8 mouse cellular contexts compared by ENCODE assay signal in the genomic region with DNA sequence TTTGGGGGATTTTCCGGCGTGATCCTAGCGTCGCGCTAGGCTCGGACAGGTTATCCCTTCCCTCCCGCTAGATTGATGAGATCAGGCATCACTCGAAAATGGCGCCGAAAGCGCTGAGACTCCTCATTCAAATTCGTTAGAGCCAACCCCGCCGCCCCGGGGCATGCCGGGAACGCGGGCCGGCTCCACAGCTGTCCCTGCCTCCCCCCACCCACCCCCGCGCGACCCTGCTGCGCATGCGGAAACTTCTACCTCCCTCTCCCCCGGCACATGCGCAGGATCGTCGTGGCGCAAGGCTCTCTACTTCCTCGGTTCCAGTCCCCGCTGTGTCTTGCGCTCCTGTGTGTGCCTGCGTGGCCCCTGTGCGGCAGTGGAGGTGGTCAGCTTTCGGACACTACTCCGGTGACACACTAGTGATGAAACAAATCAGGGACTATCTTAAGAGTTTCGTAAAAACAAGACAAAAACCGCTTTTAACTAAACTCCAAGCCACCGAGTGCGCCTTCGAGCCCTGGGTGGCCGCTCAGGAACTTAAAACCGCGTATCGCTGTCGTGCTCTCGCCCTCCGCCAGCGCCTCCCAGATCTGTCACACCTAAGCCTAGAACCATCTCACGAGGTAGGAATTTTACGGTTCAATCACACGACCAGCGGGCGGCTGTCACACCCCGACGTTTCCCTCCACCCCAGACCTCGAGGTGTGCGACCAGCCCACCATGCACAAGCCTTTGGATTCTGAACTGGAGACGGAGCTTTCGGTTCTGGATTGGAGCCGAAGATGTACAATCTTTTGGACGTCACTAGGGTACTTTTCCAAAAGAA. TPM values are rescaled to one million over a fixed set of nuclear protein-coding genes. Genes with fewer than 3 reads are reported as not detected.
DNase-seq lines count a peak whose midpoint lies in the region; ATAC-seq and TF ChIP-seq lines count a peak whose summit lies in the region.

No protein-coding gene starts in this region.

- peak; percentile 99 for DNase-seq in brain, embryonic 14.5 days (ENCODE audit: low read depth)
- DNase-seq in kidney, postnatal 0 days (ENCODE audit: low spot score), result peak; percentile 98
- DNase-seq in liver, embryonic 11.5 days (ENCODE audit: low spot score), result peak; percentile 98
- peak; percentile 99 for DNase-seq in naive thymus-derived CD4-positive, alpha-beta T cell, adult 2 months (ENCODE audit: low read depth)

- H3K4me1 ChIP-seq in erythroblast, embryonic 14.5 days (ENCODE audit: control insufficient read depth), result peaks cover 58% of the 10 kb centered on the region
- peaks cover 8% of the 10 kb centered on the region for H3K4me1 ChIP-seq in heart, embryonic 12.5 days (replicated peaks)
- no peaks in the 10 kb centered on the region for H3K4me1 ChIP-seq in kidney, postnatal 0 days (replicated peaks; ENCODE audit: insufficient read depth, low read length)
- peaks cover 13% of the 10 kb centered on the region for H3K4me1 ChIP-seq in liver, embryonic 11.5 days (replicated peaks; ENCODE audit: control insufficient read depth, insufficient read depth, low read length)
- no peaks in the 10 kb centered on the region for H3K4me1 ChIP-seq in stomach, embryonic 14.5 days (ENCODE audit: control insufficient read depth, insufficient read depth, low read length)

- no peaks in the 10 kb centered on the region for H3K36me3 ChIP-seq in C2C12 (ENCODE audit: control insufficient read depth, insufficient read depth)
- H3K36me3 ChIP-seq in erythroblast, embryonic 14.5 days (ENCODE audit: control insufficient read depth), result peaks cover 58% of the 10 kb centered on the region
- H3K36me3 ChIP-seq in heart, embryonic 12.5 days, result no peaks in the 10 kb centered on the region
- no peaks in the 10 kb centered on the region for H3K36me3 ChIP-seq in kidney, postnatal 0 days (ENCODE audit: insufficient read depth, low read length)
- H3K36me3 ChIP-seq in liver, embryonic 11.5 days (ENCODE audit: control insufficient read depth, insufficient read depth, low read length), result no peaks in the 10 kb centered on the region
- no peaks in the 10 kb centered on the region for H3K36me3 ChIP-seq in stomach, embryonic 14.5 days (ENCODE audit: control insufficient read depth, insufficient read depth, low read length)

- peak; percentile 43; the same call in 1 of the 2 replicates for TF ChIP-seq POLR2A in brain, embryonic 14.5 days (IDR thresholded peaks at IDR 0.05; ENCODE audit: borderline replicate concordance, extremely low read depth, insufficient read depth, insufficient read length, poor library complexity, severe bottlenecking)

- H3K9me3 ChIP-seq in erythroblast, embryonic 14.5 days (ENCODE audit: control insufficient read depth, low read length), result no peaks in the 10 kb centered on the region
- H3K9me3 ChIP-seq in heart, embryonic 12.5 days (replicated peaks), result no peaks in the 10 kb centered on the region
- H3K9me3 ChIP-seq in kidney, postnatal 0 days (replicated peaks; ENCODE audit: low read length), result no peaks in the 10 kb centered on the region
- no peaks in the 10 kb centered on the region for H3K9me3 ChIP-seq in liver, embryonic 11.5 days (ENCODE audit: control insufficient read depth, low read length)
- no peaks in the 10 kb centered on the region for H3K9me3 ChIP-seq in stomach, embryonic 14.5 days (ENCODE audit: control insufficient read depth, low read depth, low read length)

- H3K79me3 ChIP-seq in C2C12 (ENCODE audit: low read depth), result peaks cover 44% of the 10 kb centered on the region

- H3K4me3 ChIP-seq in C2C12 (ENCODE audit: insufficient read depth, poor library complexity, severe bottlenecking), result peak overlapping the region; percentile 84
- H3K4me3 ChIP-seq in erythroblast, embryonic 14.5 days (replicated peaks), result peak overlapping the region; percentile 79
- H3K4me3 ChIP-seq in heart, embryonic 12.5 days, result peak overlapping the region; percentile 97
- H3K4me3 ChIP-seq in kidney, postnatal 0 days (replicated peaks; ENCODE audit: low read depth, low read length), result peak overlapping the region; percentile 81
- peak overlapping the region; percentile 77 for H3K4me3 ChIP-seq in liver, embryonic 11.5 days (ENCODE audit: low read depth, low read length)
- peak overlapping the region; percentile 87 for H3K4me3 ChIP-seq in stomach, embryonic 14.5 days (ENCODE audit: low read depth, low read length)

- peak; percentile 92 for ATAC-seq in heart, embryonic 12.5 days (ENCODE audit: insufficient number of reproducible peaks, low FRiP score)
- peak; percentile 94 for ATAC-seq in kidney, postnatal 0 days (replicated peaks; ENCODE audit: low FRiP score, low read depth)
- ATAC-seq in liver, embryonic 11.5 days (replicated peaks; ENCODE audit: low FRiP score), result peak; percentile 90
- ATAC-seq in stomach, embryonic 14.5 days (ENCODE audit: insufficient number of reproducible peaks, insufficient read depth, low FRiP score, low read depth), result peak; percentile 96

- 1% methylated on average over 62 of the region's 62 CpGs for WGBS in heart, embryonic 12.5 days
- WGBS in kidney, postnatal 0 days, result 1% methylated on average over 62 of the region's 62 CpGs
- WGBS in liver, embryonic 11.5 days, result 2% methylated on average over 62 of the region's 62 CpGs
- 2% methylated on average over 62 of the region's 62 CpGs for WGBS in stomach, embryonic 14.5 days

- H3ac ChIP-seq in C2C12 (ENCODE audit: control insufficient read depth, insufficient read length, low read depth), result peak overlapping the region; percentile 93

- H3K79me2 ChIP-seq in C2C12 (ENCODE audit: control insufficient read depth, insufficient read depth), result peaks cover 63% of the 10 kb centered on the region

- H3K4me2 ChIP-seq in heart, embryonic 12.5 days, result peak overlapping the region; percentile 94
- H3K4me2 ChIP-seq in kidney, postnatal 0 days (ENCODE audit: low read length), result peak overlapping the region; percentile 65
- H3K4me2 ChIP-seq in liver, embryonic 11.5 days, result peak overlapping the region; percentile 64
- peak overlapping the region; percentile 49 for H3K4me2 ChIP-seq in stomach, embryonic 14.5 days (replicated peaks; ENCODE audit: low read depth, low read length)

- no peaks in the 10 kb centered on the region for H3K27me3 ChIP-seq in C2C12 (ENCODE audit: control insufficient read depth, insufficient read depth, insufficient read length)
- H3K27me3 ChIP-seq in erythroblast, embryonic 14.5 days (ENCODE audit: control insufficient read depth), result no peaks in the 10 kb centered on the region
- no peaks in the 10 kb centered on the region for H3K27me3 ChIP-seq in heart, embryonic 12.5 days (replicated peaks)
- no peaks in the 10 kb centered on the region for H3K27me3 ChIP-seq in kidney, postnatal 0 days (ENCODE audit: insufficient read depth, low read length)
- H3K27me3 ChIP-seq in liver, embryonic 11.5 days (replicated peaks; ENCODE audit: control insufficient read depth, insufficient read depth, low read length), result no peaks in the 10 kb centered on the region
- no peaks in the 10 kb centered on the region for H3K27me3 ChIP-seq in stomach, embryonic 14.5 days (ENCODE audit: control insufficient read depth, insufficient read depth, low read length)

- no peak for TF ChIP-seq CTCF in C2C12 (IDR thresholded peaks at IDR 0.05; ENCODE audit: control insufficient read depth, insufficient read depth, insufficient read length)
- no peak for TF ChIP-seq CTCF in brain, embryonic 14.5 days (IDR thresholded peaks at IDR 0.05; ENCODE audit: borderline replicate concordance, extremely low read depth, insufficient read depth, insufficient read length)
- TF ChIP-seq CTCF in kidney, postnatal 0 days (IDR thresholded peaks at IDR 0.05; ENCODE audit: low read depth), result no peak

- peak overlapping the region; percentile 99 for H3K27ac ChIP-seq in heart, embryonic 12.5 days (ENCODE audit: poor library complexity, severe bottlenecking)
- H3K27ac ChIP-seq in kidney, postnatal 0 days, result peak overlapping the region; percentile 97
- H3K27ac ChIP-seq in liver, embryonic 11.5 days (ENCODE audit: low read depth, low read length), result peak overlapping the region; percentile 99
- peak overlapping the region; percentile 96 for H3K27ac ChIP-seq in stomach, embryonic 14.5 days (ENCODE audit: low read length)

- peak overlapping the region; percentile 99 for H3K9ac ChIP-seq in heart, embryonic 12.5 days
- H3K9ac ChIP-seq in kidney, postnatal 0 days (ENCODE audit: low read depth, low read length), result peak overlapping the region; percentile 89
- H3K9ac ChIP-seq in liver, embryonic 11.5 days (ENCODE audit: low read depth, low read length), result peak overlapping the region; percentile 96
- peak overlapping the region; percentile 95 for H3K9ac ChIP-seq in stomach, embryonic 14.5 days (replicated peaks; ENCODE audit: low read depth, low read length)

TF ChIP-seq in C2C12, 6 proteins besides CTCF, POLR2A, EP300 and RAD21:
- TF ChIP-seq MAX (IDR thresholded peaks at IDR 0.05) (peak; percentile 78), FOSL1 (IDR thresholded peaks at IDR 0.05; ENCODE audit: insufficient read depth, low read length, poor library complexity, severe bottlenecking) (no peak)

RNA-seq across cellular contexts. Expression of a gene that starts 41.6 kb away (rescaled TPM):
- polyA plus RNA-seq in C2C12 (2012; fragmentation: generic; extraction: Trizol), result 0.09 TPM
- 2.1 and 2.6 TPM in 2 replicates for polyA plus RNA-seq in brain, embryonic 14.5 days (2012; rRNA removed)
- not detected in 2 replicates for polyA plus RNA-seq in erythroblast, embryonic 14.5 days (2012)
- polyA plus RNA-seq in heart, embryonic 12.5 days (2016; fragmentation: Nextera tagmentation; extraction: Ambion mirVana), result 0.40 and 0.55 TPM in 2 replicates
- 0.50 and 0.58 TPM in 2 replicates for polyA plus RNA-seq in kidney, postnatal 0 days (2015; fragmentation: Nextera tagmentation; extraction: Ambion mirVana)
- polyA plus RNA-seq in liver, embryonic 11.5 days (2014; fragmentation: Nextera tagmentation; extraction: Ambion mirVana), result 0.55 and 0.61 TPM in 2 replicates
- polyA plus RNA-seq in stomach, embryonic 14.5 days (2014; fragmentation: Nextera tagmentation; extraction: Ambion mirVana), result 1.4 and 1.8 TPM in 2 replicates

RNA-seq across cellular contexts. Expression of a gene that starts 50.8 kb away (rescaled TPM):
- polyA plus RNA-seq in C2C12 (2012; fragmentation: generic; extraction: Trizol), result 2.9 TPM
- polyA plus RNA-seq in brain, embryonic 14.5 days (2012; rRNA removed), result 27.7 and 32.6 TPM in 2 replicates
- not detected in 2 replicates for polyA plus RNA-seq in erythroblast, embryonic 14.5 days (2012)
- 13.5 and 15.8 TPM in 2 replicates for polyA plus RNA-seq in heart, embryonic 12.5 days (2016; fragmentation: Nextera tagmentation; extraction: Ambion mirVana)
- polyA plus RNA-seq in kidney, postnatal 0 days (2015; fragmentation: Nextera tagmentation; extraction: Ambion mirVana), result 22.7 and 23.6 TPM in 2 replicates
- polyA plus RNA-seq in liver, embryonic 11.5 days (2014; fragmentation: Nextera tagmentation; extraction: Ambion mirVana), result 12.8 and 14.2 TPM in 2 replicates
- 22.7 and 25.5 TPM in 2 replicates for polyA plus RNA-seq in stomach, embryonic 14.5 days (2014; fragmentation: Nextera tagmentation; extraction: Ambion mirVana)

Comparison
In these comparisons a context has a peak if more than half of its experiments do, and no peak if none do; other contexts are left out.
1. Peak in every context shown above with its lines: DNase-seq, ATAC-seq, H3K4me3 ChIP-seq and H3K27ac ChIP-seq.